Mouse (Mus musculus) bone marrow macrophage, adult 2 months (primary cell): ENCODE results near the gene Otud5. TPM values are rescaled to one million over a fixed set of nuclear protein-coding genes. Genes with fewer than 3 reads are reported as not detected.
"Not testable (repeated sequence)": the region's sequence is repeated elsewhere in the genome, so short reads cannot be mapped to it uniquely, and the experiment has no call there.

Source experiments
- H3K27ac ChIP-seq: 2 replicates; pipeline ENCODE4 v1.5.1; 2012; ENCODE audit warnings: low read depth, low read length; ENCODE audit not compliant: insufficient read depth
- H3K4me1 ChIP-seq: 2 replicates; pipeline ENCODE4 v1.6.1; 2012; ENCODE audit warnings: low read length; ENCODE audit not compliant: control insufficient read depth, insufficient read depth
- H3K4me3 ChIP-seq: 2 replicates; pipeline ENCODE4 v1.5.1; 2012; ENCODE audit warnings: mild to moderate bottlenecking, low read length, moderate library complexity; ENCODE audit not compliant: insufficient read depth
- CTCF ChIP-seq: IDR thresholded peaks from 2 replicates; pipeline ENCODE4 v1.5.1; 2012; ENCODE audit warnings: low read depth, mild to moderate bottlenecking, low read length, moderate library complexity
- POLR2A ChIP-seq: IDR thresholded peaks from 2 replicates; pipeline ENCODE4 v1.6.1; 2012; ENCODE audit warnings: mild to moderate bottlenecking, low read depth, low read length, borderline replicate concordance
- polyA plus RNA-seq: library from polyadenylated mRNA; stranded (reverse); fragments of >200 nt; gene quantifications from 2 replicates; pipeline ENCODE4 v1.2.4, GENCODE M21; 2012; ENCODE audit not compliant: missing spikeins, insufficient read depth, insufficient read length

The Otud5 gene
- polyA plus RNA-seq = 113 and 115 TPM in 2 replicates

- Histone ChIP-seq H3K4me3 (peak within 1 kb of the TSS; percentile 95), H3K4me1 (peaks cover 20% of the 10 kb centered on the region), H3K27ac (peak within 1 kb of the TSS; percentile 92)
- TF ChIP-seq POLR2A (no peak), CTCF (no peak)
These were observed at the start of gene Otud5 for GRCm38 (mm10) chrX:7841163-7842162. Gene Otud5, plus strand, starts transcription at chrX:7841364.

GRCm38 (mm10) chrX:7793361-7793760, 47.8 kb upstream of the Otud5 start:
- Histone ChIP-seq H3K27ac (no peak overlapping the region), H3K4me3 (no peak overlapping the region), H3K4me1 (peaks cover 12% of the 10 kb centered on the region)
- no peak for TF ChIP-seq CTCF
- TF ChIP-seq POLR2A = no peak

GRCm38 (mm10) chrX:7795016-7795415, 46.1 kb upstream of the Otud5 start:
- Histone ChIP-seq H3K4me1 (peaks cover 12% of the 10 kb centered on the region), H3K27ac (no peak overlapping the region), H3K4me3 (no peak overlapping the region)
- TF ChIP-seq POLR2A = no peak
- no peak for TF ChIP-seq CTCF

- Histone ChIP-seq H3K4me1 (peaks cover 21% of the 10 kb centered on the region), H3K27ac (no peak overlapping the region), H3K4me3 (no peak overlapping the region)
- no peak for TF ChIP-seq POLR2A
These were observed 43.8 kb upstream of the Otud5 start for GRCm38 (mm10) chrX:7797327-7797726.

GRCm38 (mm10) chrX:7802157-7802556, 39.0 kb upstream of the Otud5 start:
- peaks cover 20% of the 10 kb centered on the region for H3K4me1 ChIP-seq
- H3K27ac ChIP-seq, H3K4me3 ChIP-seq: not testable (repeated sequence)

- H3K4me1 ChIP-seq = peaks cover 11% of the 10 kb centered on the region
- not testable (repeated sequence) for H3K27ac ChIP-seq, H3K4me3 ChIP-seq
These were observed 26.1 kb upstream of the Otud5 start for GRCm38 (mm10) chrX:7815016-7815415.

GRCm38 (mm10) chrX:7821865-7822779, 19.0 kb upstream of the Otud5 start, which contains the start of gene Kcnd1:
Gene Kcnd1, plus strand, starts transcription at chrX:7822289.
- H3K4me3 ChIP-seq = peak within 1 kb of the TSS; percentile 23
- TF ChIP-seq POLR2A (no peak), CTCF (no peak)
- H3K27ac ChIP-seq = no peak within 1 kb of the TSS
- H3K4me1 ChIP-seq = peaks cover 11% of the 10 kb centered on the region

GRCm38 (mm10) chrX:7837146-7837545, 4.0 kb upstream of the Otud5 start:
- no peak for TF ChIP-seq CTCF
- no peak for TF ChIP-seq POLR2A
- Histone ChIP-seq H3K27ac (no peak overlapping the region), H3K4me1 (peaks cover 22% of the 10 kb centered on the region), H3K4me3 (no peak overlapping the region)

- Histone ChIP-seq H3K4me3 (peak overlapping the region; percentile 69; the same call in 1 of the 2 replicates), H3K4me1 (peaks cover 23% of the 10 kb centered on the region), H3K27ac (peak overlapping the region; percentile 69)
- TF ChIP-seq CTCF (no peak), POLR2A (no peak)
These were observed 362 bp upstream of the Otud5 start for GRCm38 (mm10) chrX:7840842-7841162.

- TF ChIP-seq CTCF (no peak), POLR2A (no peak)
- Histone ChIP-seq H3K4me1 (peaks cover 12% of the 10 kb centered on the region), H3K27ac (peak overlapping the region; percentile 82), H3K4me3 (peak overlapping the region; percentile 95)
These were observed 1.2 kb downstream of the Otud5 start for GRCm38 (mm10) chrX:7842318-7842717.
